Mouse (Mus musculus) spleen, adult 2 months (tissue): Measurements from ENCODE around the gene Gm29427. TPM values are rescaled to one million over a fixed set of nuclear protein-coding genes. Genes with fewer than 3 reads are reported as not detected.

ENCODE experiments used
- DNase-seq, 2 experiments: peaks; one replicate each; pipeline versions ENCODE4 v3.0.0 to v3.0.0-alpha.2; 2012 to 2021; ENCODE audit warnings: low spot score in 2 of 2, low read depth in 1 of 2
- H3K27ac ChIP-seq: fragments of 200-500 bp; 2 replicates; pipeline ENCODE4 v1.5.1; 2012; ENCODE audit warnings: low read length, inconsistent platforms; ENCODE audit not compliant: insufficient read depth
- H3K27me3 ChIP-seq: fragments of 200-500 bp; 2 replicates; pipeline ENCODE4 v1.6.1; 2012; ENCODE audit warnings: mild to moderate bottlenecking, moderate library complexity, low read length, inconsistent platforms; ENCODE audit not compliant: control insufficient read depth, insufficient read depth
- H3K36me3 ChIP-seq: fragments of 200-500 bp; 2 replicates; pipeline ENCODE4 v1.6.1; 2012; ENCODE audit warnings: mild to moderate bottlenecking, low read length, inconsistent platforms; ENCODE audit not compliant: control insufficient read depth, insufficient read depth
- H3K4me1 ChIP-seq: fragments of 200-500 bp; 2 replicates; pipeline ENCODE4 v1.6.1; 2011; ENCODE audit warnings: inconsistent platforms; ENCODE audit not compliant: control insufficient read depth, insufficient read depth, insufficient read length
- H3K4me3 ChIP-seq: fragments of 200-500 bp; 2 replicates; pipeline ENCODE4 v1.5.1; 2011; ENCODE audit warnings: mild to moderate bottlenecking, inconsistent platforms; ENCODE audit not compliant: insufficient read depth, insufficient read length; ENCODE audit errors: extremely low read depth
- CTCF ChIP-seq: fragments of 200-500 bp; IDR thresholded peaks from 2 replicates; pipeline ENCODE4 v1.5.1; 2011; ENCODE audit warnings: mild to moderate bottlenecking, inconsistent platforms; ENCODE audit not compliant: insufficient read depth, insufficient read length, insufficient replicate concordance; ENCODE audit errors: extremely low read depth
- POLR2A ChIP-seq: fragments of 200-500 bp; IDR thresholded peaks from 2 replicates; pipeline ENCODE4 v1.6.1; 2011; ENCODE audit warnings: low read depth, low read length, inconsistent platforms
- WGBS: fragments of 180-500 bp; shearing (Covaris S2); methylation state at CpG from one replicate; pipeline ENCODE4 v1.1.7; 2018; 5-methylcytosine and 5-hydroxymethylcytosine counted together
- polyA plus RNA-seq: library from polyadenylated mRNA; depleted of rRNA; stranded (reverse); fragments of >200 nt; gene quantifications from 2 replicates; pipeline ENCODE4 v1.2.3, GENCODE M21; 2012

Gm29427 gene
- polyA plus RNA-seq, 1 experiment = not detected

DNA sequence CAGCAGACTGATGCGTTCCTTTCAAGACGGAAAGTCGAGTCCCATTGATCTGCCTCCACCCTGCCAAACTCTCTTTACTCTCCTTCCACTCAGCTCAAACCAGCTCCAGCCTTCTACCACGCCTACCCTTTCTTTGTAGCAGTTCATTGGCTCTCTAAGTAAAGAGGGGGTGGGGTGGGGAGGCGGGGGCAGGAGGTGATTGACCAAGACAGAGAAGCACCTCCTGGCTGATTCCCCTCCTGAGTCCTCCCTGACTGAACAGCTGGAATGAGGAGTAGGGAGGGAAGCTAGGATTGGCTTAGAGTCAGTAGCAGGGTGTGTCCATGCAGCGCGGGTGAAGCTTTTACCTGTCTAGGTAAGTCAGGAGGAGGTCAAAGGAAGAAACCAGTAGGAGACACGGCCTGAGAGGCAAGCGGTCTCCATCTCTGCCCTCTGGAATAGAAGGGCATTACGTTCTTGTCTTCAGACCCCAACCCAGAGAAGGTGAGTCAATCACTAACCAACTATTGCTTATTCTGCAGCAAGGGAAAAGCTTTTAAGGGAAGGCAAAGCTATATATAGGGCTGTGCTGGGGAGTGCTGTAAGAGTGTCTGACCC lies 16.2 kb upstream of the Gm29427 start, which contains the start of gene AA986860:
Gene AA986860 (plus strand): TSS at position 236 of the 597 bp plus-strand sequence.
- H3K27ac ChIP-seq = no peak within 1 kb of the TSS
- H3K36me3 ChIP-seq = no peaks in the 10 kb centered on the region
- no peak within 1 kb of the TSS for H3K4me3 ChIP-seq
- 66% methylated on average over 10 of the region's 10 CpGs for WGBS
- no peak for DNase-seq
- no peaks in the 10 kb centered on the region for H3K27me3 ChIP-seq
- TF ChIP-seq CTCF = no peak
- no peak for TF ChIP-seq POLR2A
- no peaks in the 10 kb centered on the region for H3K4me1 ChIP-seq

DNA sequence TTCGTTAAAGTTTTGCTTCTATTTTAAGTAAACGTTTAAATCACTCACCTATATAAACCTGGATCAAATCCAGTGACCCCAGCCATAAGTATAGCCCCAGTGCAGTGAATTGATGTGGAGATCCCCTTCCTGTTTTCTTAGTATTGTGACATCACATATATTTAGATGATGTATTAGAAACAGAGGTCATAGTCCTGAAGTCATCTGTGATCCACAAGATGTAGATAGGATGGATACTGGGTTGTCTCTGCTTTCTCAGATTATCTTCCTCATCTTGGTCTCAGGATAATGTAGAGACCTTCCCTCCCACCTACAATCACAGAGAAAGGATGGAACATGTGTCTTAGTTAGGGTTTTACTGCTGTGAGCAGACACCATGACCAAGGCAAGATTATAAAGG lies 13.6 kb upstream of the Gm29427 start, which contains the start of gene Pfkfb2:
Gene Pfkfb2 (minus strand): TSS at position 101 of the 400 bp plus-strand sequence.
- TF ChIP-seq CTCF = no peak
- no peak for TF ChIP-seq POLR2A
- no peaks in the 10 kb centered on the region for H3K27me3 ChIP-seq
- no peaks in the 10 kb centered on the region for H3K4me1 ChIP-seq
- WGBS = 74% methylated on average over 2 of the region's 2 CpGs
- no peak within 1 kb of the TSS for H3K4me3 ChIP-seq
- H3K27ac ChIP-seq = no peak within 1 kb of the TSS
- no peaks in the 10 kb centered on the region for H3K36me3 ChIP-seq
- DNase-seq = no peak

GRCm38 (mm10) chr1:130728708-130729107 lies 13.1 kb upstream of the Gm29427 start:
- no peaks in the 10 kb centered on the region for H3K36me3 ChIP-seq
- H3K27ac ChIP-seq = no peak overlapping the region
- no peaks in the 10 kb centered on the region for H3K4me1 ChIP-seq

DNA sequence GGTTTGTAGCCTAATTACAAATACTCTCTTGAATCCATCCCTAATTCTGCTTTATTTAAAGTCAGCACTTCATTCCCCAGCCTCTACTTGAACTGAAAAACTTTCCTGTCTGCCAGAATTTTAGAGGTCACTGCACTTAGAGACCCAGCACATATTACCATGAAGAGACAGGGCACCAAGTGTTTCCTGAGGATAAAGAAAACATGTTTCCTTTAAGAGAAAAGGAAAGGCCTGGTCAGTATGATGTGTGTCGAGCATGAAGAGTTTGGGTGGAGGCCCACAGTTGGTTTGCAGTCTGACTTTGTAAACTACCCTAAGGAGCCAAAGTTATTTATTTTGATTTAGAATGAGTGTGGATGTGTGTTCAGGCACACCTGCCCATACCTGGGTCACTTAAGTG lies 12.5 kb upstream of the Gm29427 start:
- Histone ChIP-seq H3K36me3 (no peaks in the 10 kb centered on the region), H3K27me3 (no peaks in the 10 kb centered on the region), H3K27ac (no peak overlapping the region), H3K4me1 (no peaks in the 10 kb centered on the region), H3K4me3 (no peak overlapping the region)
- TF ChIP-seq CTCF (no peak), POLR2A (no peak)
- no peak for DNase-seq
- 61% methylated on average over 1 of the region's 1 CpGs for WGBS

More at GRCm38 (mm10) chr1:130728708-130729107, 13.1 kb upstream of the Gm29427 start:
- DNase-seq = no peak
- over 99% methylated on average over 3 of the region's 3 CpGs for WGBS
- Histone ChIP-seq H3K27me3 (no peaks in the 10 kb centered on the region), H3K4me3 (no peak overlapping the region)
- TF ChIP-seq POLR2A (no peak), CTCF (no peak)

GRCm38 (mm10) chr1:130726396-130726795 lies 10.8 kb upstream of the Gm29427 start:
- Histone ChIP-seq H3K4me1 (no peaks in the 10 kb centered on the region), H3K4me3 (no peak overlapping the region), H3K36me3 (no peaks in the 10 kb centered on the region), H3K27ac (no peak overlapping the region), H3K27me3 (no peaks in the 10 kb centered on the region)
- WGBS = 98% methylated on average over 2 of the region's 2 CpGs
- TF ChIP-seq POLR2A (no peak), CTCF (no peak)
- DNase-seq = no peak

DNA sequence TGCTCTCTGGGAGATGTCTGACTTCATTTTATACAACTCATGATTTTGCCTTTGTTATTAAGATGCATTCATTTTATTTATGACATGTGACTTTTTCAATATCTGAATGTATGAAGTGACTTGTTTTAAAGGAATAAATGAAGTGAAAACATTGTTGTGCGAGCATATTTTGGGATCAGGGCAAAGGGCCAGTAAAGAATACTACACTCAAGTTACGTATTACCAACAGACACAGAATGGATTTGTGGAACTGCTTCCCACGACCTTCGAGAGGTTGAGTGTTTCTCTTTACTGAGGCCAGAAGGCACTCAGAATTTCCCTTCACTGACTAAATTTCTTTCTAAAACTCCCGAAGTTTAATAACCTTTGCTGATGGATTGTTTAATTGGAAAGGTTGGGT lies 8.6 kb upstream of the Gm29427 start:
- Histone ChIP-seq H3K27ac (no peak overlapping the region), H3K27me3 (no peaks in the 10 kb centered on the region), H3K36me3 (0 out of 2 replicates have a peak, but pooled peaks cover under 1% of the 10 kb centered on the region), H3K4me1 (no peaks in the 10 kb centered on the region; the same call in 1 of the 2 replicates), H3K4me3 (no peak overlapping the region)
- WGBS = 90% methylated on average over 5 of the region's 5 CpGs
- no peak for DNase-seq
- no peak for TF ChIP-seq CTCF
- TF ChIP-seq POLR2A = no peak

DNA sequence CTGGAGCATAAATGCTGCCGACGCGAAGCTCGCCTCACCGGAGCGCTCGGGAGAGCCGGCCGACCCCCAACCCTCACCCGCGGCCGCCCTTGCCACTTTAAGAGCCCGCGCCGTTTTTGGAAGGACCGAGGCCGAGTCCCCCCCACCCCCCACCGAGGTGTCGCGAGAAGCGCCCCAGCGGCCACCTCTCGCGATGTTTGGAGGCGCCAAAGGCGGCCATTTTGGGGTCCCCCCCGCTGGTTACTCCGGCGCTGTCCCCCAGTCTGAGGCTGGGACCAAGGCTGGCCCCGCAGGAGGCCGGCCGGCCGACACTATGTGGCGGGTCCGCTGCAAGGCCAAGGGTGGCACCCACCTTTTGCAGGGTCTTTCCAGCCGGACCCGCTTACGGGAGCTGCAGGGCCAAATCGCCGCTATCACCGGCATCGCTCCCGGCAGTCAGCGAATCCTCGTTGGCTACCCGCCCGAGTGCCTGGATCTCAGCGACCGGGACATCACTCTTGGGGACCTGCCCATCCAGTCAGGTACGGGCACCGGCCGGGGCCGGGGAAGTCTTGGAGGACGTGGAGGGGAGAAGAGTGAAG lies 1.8 kb upstream of the Gm29427 start, which contains the start of gene Yod1:
Gene Yod1 (plus strand): TSS at position 37 of the 581 bp plus-strand sequence.
- 1% methylated on average over 54 of the region's 54 CpGs for WGBS
- Histone ChIP-seq H3K27ac (peak within 1 kb of the TSS; percentile 74), H3K36me3 (0 out of 2 replicates have a peak, but pooled peaks cover 3% of the 10 kb centered on the region), H3K4me1 (peaks cover 3% of the 10 kb centered on the region; the same call in 1 of the 2 replicates), H3K4me3 (peak within 1 kb of the TSS; percentile 96), H3K27me3 (no peaks in the 10 kb centered on the region)
- peak; percentile 77 to 78 for DNase-seq
- TF ChIP-seq POLR2A (peak; percentile 41), CTCF (no peak)
